Mouse (Mus musculus): ENCODE measurements at regions not wholly inside any gene's neighbourhood (a gene's known extent, or its start where the extent isn't known, plus 50 kb on each side); places are given as distances from the start of the nearest gene placed in this dataset.

DNA sequence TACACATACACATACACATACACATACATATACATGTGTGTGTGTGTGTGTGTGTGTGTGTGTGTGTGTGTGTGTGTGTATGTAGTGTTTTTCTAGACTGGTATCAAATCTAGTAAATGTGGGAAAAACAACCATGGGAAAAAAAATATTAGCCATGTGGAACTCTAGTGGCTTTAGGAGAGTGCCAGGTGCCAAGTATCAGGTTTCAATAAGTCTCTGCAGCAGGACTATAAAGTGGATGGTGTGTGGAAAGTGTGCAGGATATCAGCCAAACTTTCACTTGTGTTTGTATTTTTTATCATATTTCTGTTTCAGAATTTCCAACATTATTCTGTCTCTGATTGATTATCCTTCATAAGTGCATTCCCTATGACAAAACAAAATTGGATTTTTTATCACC is 653.3 kb upstream of the Fam98a start:
- no peak for DNase-seq (ENCODE audit: low spot score in 2 of 2)
- intact Hi-C loops (cut with DNase I), result no loop called here

DNA sequence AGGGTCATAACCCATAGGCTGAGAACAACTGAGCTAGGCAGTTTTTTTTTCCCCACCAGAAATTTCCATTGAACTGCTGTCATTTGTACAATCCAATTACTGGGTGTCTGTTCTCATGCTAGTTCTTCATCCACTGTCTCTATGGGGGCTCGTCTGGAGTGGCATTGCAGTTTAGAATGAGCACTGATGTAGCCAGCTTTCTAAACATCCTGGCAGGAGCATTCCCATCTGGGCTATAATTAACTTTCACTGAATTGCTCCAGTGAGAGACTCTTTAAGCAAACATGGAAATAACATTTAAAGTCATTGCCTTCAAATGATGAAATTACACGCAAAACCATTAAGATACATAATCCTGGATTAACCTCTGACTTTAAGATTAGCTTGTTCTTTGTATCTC is 633.1 kb upstream of the Fam98a start:
- intact Hi-C loops (cut with DNase I), result no loop called here

DNA sequence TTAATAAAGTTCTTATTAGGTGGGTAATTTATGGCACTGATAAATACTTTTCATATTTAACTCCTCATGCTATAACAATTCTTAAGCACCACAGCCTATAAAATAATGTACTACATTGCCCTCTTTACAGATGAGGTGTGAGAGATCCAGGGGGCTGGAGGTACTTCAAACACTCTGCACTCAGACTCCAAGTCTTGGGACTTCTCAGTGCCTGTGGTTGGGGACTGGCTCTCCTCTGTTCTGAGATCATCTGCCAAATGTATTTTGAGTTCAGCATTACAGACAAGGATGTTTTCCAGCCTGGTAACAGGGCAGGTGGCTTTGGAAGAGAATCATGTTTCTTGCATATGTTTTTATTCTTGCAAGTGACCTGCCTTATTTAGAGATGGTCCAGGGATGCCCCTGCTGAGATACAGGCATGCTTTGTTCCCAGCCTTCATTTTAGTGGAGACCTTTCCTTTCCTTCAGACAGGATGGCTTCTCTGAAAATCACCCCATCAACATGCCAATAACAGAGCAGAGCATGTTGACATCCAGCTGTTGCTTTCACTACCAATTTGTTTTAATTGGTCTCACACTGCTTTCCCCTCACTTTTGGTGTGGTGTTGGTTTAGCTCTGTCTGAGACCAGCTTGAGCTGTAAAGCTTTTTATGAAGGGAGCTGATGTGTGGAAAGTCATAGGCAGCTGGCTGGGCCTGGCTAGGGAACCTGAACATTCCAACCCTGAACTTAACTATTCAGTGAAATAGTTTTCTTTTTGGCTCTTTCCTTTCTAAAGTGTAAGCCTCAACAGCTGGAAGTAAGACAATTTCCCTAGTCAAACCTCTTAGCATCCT is 585.1 kb upstream of the Fam98a start:
- no peak for DNase-seq (ENCODE audit: low spot score in 2 of 2)
- intact Hi-C loops (cut with DNase I), result no loop called here

More for the DNA sequence above, 633.1 kb upstream of the Fam98a start:
- DNase-seq (ENCODE audit: low spot score in 2 of 2), result no peak

GRCm38 (mm10) chr17:76134030-76134429 is 582.3 kb upstream of the Fam98a start:
- intact Hi-C loops (cut with DNase I), result no loop called here
- DNase-seq (ENCODE audit: low spot score in 2 of 2), result no peak

DNA sequence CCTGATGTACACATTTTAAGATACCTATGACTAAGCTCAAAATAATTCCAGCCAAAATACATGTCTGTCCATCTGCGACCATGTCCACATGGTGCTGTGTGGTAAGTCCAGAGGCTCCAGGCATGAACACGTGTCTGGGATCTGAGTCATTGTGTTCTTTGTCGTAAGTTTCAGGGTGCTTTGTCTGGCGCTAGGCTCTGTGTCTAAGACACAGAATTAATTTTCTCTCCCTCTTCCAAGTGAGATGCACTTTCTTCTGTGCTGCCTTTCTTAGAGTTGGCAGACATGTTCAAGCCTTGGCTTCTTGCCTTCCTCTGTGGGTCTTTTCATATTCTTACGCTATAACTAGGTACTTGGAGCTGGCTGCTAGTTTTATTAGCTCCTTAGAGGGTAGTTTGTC is 573.5 kb upstream of the Fam98a start:
- DNase-seq (ENCODE audit: low spot score in 2 of 2), result peak; percentile 17 to 23
- intact Hi-C loops (cut with DNase I), result no loop called here

- no peak for DNase-seq (ENCODE audit: low spot score in 2 of 2)
- intact Hi-C loops (cut with DNase I), result no loop called here
Observed at GRCm38 (mm10) chr17:76111315-76112195, 559.8 kb upstream of the Fam98a start.

- intact Hi-C loops (cut with DNase I), result no loop called here
- DNase-seq (ENCODE audit: low spot score in 2 of 2), result no peak
Observed at GRCm38 (mm10) chr17:76110856-76111255, 559.1 kb upstream of the Fam98a start.

- intact Hi-C loops (cut with DNase I), result no loop called here
Observed at GRCm38 (mm10) chr17:76083536-76083935, 531.8 kb upstream of the Fam98a start.

DNA sequence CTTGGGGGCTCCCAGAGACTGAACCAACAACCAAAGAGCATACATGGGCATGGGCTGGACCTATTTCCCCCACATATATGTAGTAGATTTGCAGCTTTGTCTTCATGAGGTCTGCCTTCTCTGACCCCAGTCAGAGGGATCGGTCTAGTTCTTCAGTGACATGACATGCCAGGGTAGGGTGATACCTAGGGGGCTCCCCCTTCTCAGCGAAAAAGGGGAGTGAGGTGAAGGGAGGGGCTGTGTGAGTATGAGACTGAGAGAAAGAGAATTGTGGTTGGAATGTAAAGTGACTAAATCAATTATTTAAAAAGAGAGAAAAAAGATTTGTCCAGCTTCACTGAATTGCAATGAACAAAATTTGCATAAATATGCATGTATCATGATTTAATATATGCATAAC is 530.0 kb upstream of the Fam98a start:
- intact Hi-C loops (cut with DNase I), result no loop called here
- no peak for DNase-seq (ENCODE audit: low spot score in 2 of 2)

More at GRCm38 (mm10) chr17:76083536-76083935, 531.8 kb upstream of the Fam98a start:
- DNase-seq (ENCODE audit: low spot score in 2 of 2), result no peak

DNA sequence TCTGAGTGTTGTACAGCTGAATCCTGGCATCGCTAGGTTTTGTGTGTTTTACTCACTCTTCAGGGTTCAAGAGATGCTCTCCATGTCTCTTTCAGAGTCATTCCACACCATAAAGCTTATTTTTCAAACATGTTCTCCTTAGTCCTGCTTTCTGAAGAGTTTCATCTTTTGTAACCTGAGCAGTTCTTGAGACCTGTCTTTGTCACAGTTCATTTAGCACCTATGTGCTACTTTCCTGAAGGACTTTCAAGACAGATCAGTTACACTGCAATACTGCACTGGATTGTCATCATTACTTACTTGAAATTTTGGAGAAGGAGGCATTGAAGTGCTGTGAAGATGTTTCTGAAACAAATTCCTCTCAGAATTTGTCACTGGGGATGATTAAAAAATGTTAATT is 494.7 kb upstream of the Fam98a start:
- intact Hi-C loops (cut with DNase I), result no loop called here
- DNase-seq (ENCODE audit: low spot score in 2 of 2), result no peak

- no peak for DNase-seq (ENCODE audit: low spot score in 2 of 2)
- intact Hi-C loops (cut with DNase I), result no loop called here
Observed at GRCm38 (mm10) chr17:76032710-76033109, 481.0 kb upstream of the Fam98a start.

DNA sequence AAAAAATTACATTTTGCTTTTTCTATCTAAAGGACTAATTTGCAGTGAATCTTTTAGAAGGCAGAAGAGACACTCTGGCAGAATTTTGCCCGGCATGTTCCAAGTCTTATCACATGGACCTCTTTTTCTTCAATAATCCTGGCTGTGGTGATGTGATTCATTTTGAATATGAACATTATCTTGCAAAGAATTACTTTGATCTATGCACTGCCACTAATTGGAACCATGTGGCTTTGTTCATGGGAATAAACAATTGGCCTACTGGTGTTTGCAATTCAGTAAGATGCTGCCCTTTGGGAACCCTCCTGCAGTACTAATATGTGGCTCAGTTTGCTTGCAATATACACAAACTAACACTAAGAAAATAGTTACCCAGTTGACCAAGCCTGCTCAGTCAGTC is 456.3 kb upstream of the Fam98a start:
- DNase-seq (ENCODE audit: low spot score in 2 of 2), result no peak
- intact Hi-C loops (cut with DNase I), result no loop called here

DNA sequence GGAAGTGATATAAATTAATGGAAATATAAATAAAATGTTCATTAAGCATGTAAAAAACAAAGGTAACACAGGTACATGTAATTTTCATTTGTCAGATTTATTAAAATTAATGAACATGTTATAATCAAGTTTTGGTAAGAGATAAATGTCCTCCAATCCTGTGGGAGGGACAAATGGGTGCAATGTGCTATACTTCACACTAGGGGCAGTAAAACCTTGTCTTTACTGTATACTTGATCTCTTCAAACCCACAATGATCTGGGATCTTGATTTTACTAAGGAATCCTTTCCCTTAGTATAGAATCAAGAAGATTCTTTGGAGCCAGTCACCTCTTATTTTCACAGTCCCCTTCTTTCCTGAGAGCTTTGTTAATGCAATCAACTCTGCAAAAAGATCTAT is 451.1 kb upstream of the Fam98a start:
- DNase-seq (ENCODE audit: low spot score in 2 of 2), result no peak
- intact Hi-C loops (cut with DNase I), result no loop called here

GRCm38 (mm10) chr17:75961371-75961770 is 409.6 kb upstream of the Fam98a start:
- intact Hi-C loops (cut with DNase I), result no loop called here

GRCm38 (mm10) chr17:75936686-75937380 is 385.1 kb upstream of the Fam98a start:
- DNase-seq (ENCODE audit: low spot score in 2 of 2), result no peak
- intact Hi-C loops (cut with DNase I), result no loop called here

More at GRCm38 (mm10) chr17:75961371-75961770, 409.6 kb upstream of the Fam98a start:
- no peak for DNase-seq (ENCODE audit: low spot score in 2 of 2)

- intact Hi-C loops (cut with DNase I), result no loop called here
- no peak for DNase-seq (ENCODE audit: low spot score in 2 of 2)
Observed at GRCm38 (mm10) chr17:75931022-75931421, 379.3 kb upstream of the Fam98a start.

DNA sequence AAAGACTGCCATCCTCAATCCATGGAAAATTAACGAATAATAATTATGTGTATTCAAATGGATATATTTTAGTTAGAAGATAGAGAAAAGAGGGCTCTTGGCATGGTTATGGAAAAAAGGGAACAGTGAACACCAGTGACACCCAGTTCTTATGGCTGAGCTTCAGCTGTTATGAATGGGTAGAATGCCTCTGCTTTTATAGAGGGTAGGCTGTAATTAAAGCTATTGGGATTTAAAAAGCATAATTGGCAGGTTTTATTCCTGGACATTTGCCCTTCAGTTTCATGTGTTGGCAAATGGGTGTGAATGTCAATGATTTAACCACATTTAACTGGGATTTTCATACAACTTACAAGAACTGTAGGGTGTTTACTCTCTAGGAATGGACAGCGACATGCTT is 368.5 kb upstream of the Fam98a start:
- DNase-seq (ENCODE audit: low spot score in 2 of 2), result no peak
- intact Hi-C loops (cut with DNase I), result no loop called here

GRCm38 (mm10) chr17:75917020-75917419 is 365.3 kb upstream of the Fam98a start:
- no peak for DNase-seq (ENCODE audit: low spot score in 2 of 2)
- intact Hi-C loops (cut with DNase I), result loop anchor here (10.0 kb wide), 1 partner anchor 292 kb away; no protein-coding TSS in a partner anchor

DNA sequence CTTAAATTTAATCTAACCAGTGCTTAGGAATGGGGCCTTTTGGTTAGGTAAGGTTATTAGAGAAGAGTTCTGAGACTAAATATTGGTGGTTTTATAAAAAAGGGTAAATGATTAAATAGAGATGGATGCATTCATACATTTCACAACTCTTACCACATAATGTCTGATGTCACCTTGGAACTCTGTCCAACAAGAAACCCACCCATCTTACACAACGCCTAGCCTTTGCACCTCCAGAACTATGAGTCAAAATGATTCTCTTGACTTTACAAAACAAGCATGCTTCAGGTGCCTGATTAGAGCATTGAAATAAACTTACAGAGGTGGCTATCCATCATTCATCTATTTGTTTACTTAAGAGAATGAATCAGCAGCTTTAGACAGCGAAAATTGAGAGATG is 364.8 kb upstream of the Fam98a start:
- DNase-seq (ENCODE audit: low spot score in 2 of 2), result no peak
- intact Hi-C loops (cut with DNase I), result loop anchor here (10.0 kb wide), 1 partner anchor 292 kb away; no protein-coding TSS in a partner anchor

DNA sequence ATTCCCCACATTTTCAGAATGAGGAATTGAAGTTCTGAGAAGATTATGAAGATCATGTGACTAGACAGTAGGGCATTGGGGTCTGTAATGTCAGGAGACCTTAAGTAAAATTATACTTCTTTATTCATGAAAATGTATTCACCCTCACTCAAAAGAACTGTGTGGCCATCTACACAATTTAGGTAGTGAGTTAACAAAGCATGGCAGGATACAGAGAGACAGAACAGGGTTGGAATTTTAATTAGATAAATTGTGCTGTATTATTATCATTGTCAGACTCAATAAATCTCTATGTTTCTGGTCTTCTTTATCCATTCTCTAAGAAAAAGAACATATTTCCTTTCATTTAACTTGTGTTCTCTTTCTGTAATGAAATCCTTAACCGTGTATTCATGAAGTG is 363.5 kb upstream of the Fam98a start:
- intact Hi-C loops (cut with DNase I), result loop anchor here (10.0 kb wide), 1 partner anchor 290 kb away; no protein-coding TSS in a partner anchor
- no peak for DNase-seq (ENCODE audit: low spot score in 2 of 2)

Data from left cerebral cortex, postnatal 36 days (tissue).